Mouse (Mus musculus): ENCODE data around the gene Usp29.
"Not testable (repeated sequence)": the region's sequence is repeated elsewhere in the genome, so short reads cannot be mapped to it uniquely, and the experiment has no call there.

Usp29 gene

GRCm38 (mm10) chr7:6937040-6937439, 206.7 kb downstream of the Usp29 start:
- no peaks in the 10 kb centered on the region for H3K27me3 ChIP-seq (ENCODE audit: control insufficient read depth, insufficient read depth, low read length, poor library complexity, severe bottlenecking)

GRCm38 (mm10) chr7:6940761-6941231, 210.4 kb downstream of the Usp29 start:
- DNase-seq (ENCODE audit: low read depth, low spot score), result peak; percentile 45
- Histone ChIP-seq H3K27me3 (ENCODE audit: control insufficient read depth, insufficient read depth, low read length, poor library complexity, severe bottlenecking) (no peaks in the 10 kb centered on the region), H3K36me3 (ENCODE audit: control insufficient read depth, insufficient read depth, low read length, poor library complexity, severe bottlenecking) (no peaks in the 10 kb centered on the region)

More at GRCm38 (mm10) chr7:6937040-6937439, 206.7 kb downstream of the Usp29 start:
- H3K36me3 ChIP-seq (ENCODE audit: control insufficient read depth, insufficient read depth, low read length, poor library complexity, severe bottlenecking), result no peaks in the 10 kb centered on the region
- DNase-seq (ENCODE audit: low read depth, low spot score), result peak; percentile 71

GRCm38 (mm10) chr7:6948061-6948460, 217.7 kb downstream of the Usp29 start:
- H3K27me3 ChIP-seq (ENCODE audit: control insufficient read depth, insufficient read depth, low read length, poor library complexity, severe bottlenecking); DNase-seq (ENCODE audit: low read depth, low spot score): not testable (repeated sequence)

GRCm38 (mm10) chr7:6956576-6956975, 226.2 kb downstream of the Usp29 start:
- no peaks in the 10 kb centered on the region for H3K27me3 ChIP-seq (ENCODE audit: control insufficient read depth, insufficient read depth, low read length, poor library complexity, severe bottlenecking)
- no peak for DNase-seq (ENCODE audit: low read depth, low spot score)
- H3K36me3 ChIP-seq (ENCODE audit: control insufficient read depth, insufficient read depth, low read length, poor library complexity, severe bottlenecking), result no peaks in the 10 kb centered on the region

More at GRCm38 (mm10) chr7:6948061-6948460, 217.7 kb downstream of the Usp29 start:
- H3K36me3 ChIP-seq (ENCODE audit: control insufficient read depth, insufficient read depth, low read length, poor library complexity, severe bottlenecking), result not testable (repeated sequence)

GRCm38 (mm10) chr7:6958574-6958973, 228.2 kb downstream of the Usp29 start:
- no peaks in the 10 kb centered on the region for H3K27me3 ChIP-seq (ENCODE audit: control insufficient read depth, insufficient read depth, low read length, poor library complexity, severe bottlenecking)
- no peaks in the 10 kb centered on the region for H3K36me3 ChIP-seq (ENCODE audit: control insufficient read depth, insufficient read depth, low read length, poor library complexity, severe bottlenecking)
- no peak for DNase-seq (ENCODE audit: low read depth, low spot score)

GRCm38 (mm10) chr7:6973566-6973965, 243.2 kb downstream of the Usp29 start:
- no peaks in the 10 kb centered on the region for H3K36me3 ChIP-seq (ENCODE audit: control insufficient read depth, insufficient read depth, low read length, poor library complexity, severe bottlenecking)
- no peak for DNase-seq (ENCODE audit: low read depth, low spot score)
- no peaks in the 10 kb centered on the region for H3K27me3 ChIP-seq (ENCODE audit: control insufficient read depth, insufficient read depth, low read length, poor library complexity, severe bottlenecking)

GRCm38 (mm10) chr7:6976890-6977289, 246.5 kb downstream of the Usp29 start:
- no peak for DNase-seq (ENCODE audit: low read depth, low spot score)
- H3K36me3 ChIP-seq (ENCODE audit: control insufficient read depth, insufficient read depth, low read length, poor library complexity, severe bottlenecking), result no peaks in the 10 kb centered on the region
- no peaks in the 10 kb centered on the region; the same call in 1 of the 2 replicates for H3K27me3 ChIP-seq (ENCODE audit: control insufficient read depth, insufficient read depth, low read length, poor library complexity, severe bottlenecking)

- not testable (repeated sequence) for H3K36me3 ChIP-seq (ENCODE audit: control insufficient read depth, insufficient read depth, low read length, poor library complexity, severe bottlenecking); H3K27me3 ChIP-seq (ENCODE audit: control insufficient read depth, insufficient read depth, low read length, poor library complexity, severe bottlenecking); DNase-seq (ENCODE audit: low read depth, low spot score)
Measured at GRCm38 (mm10) chr7:6995251-6995650, 264.9 kb downstream of the Usp29 start, which contains the start of gene Aurkc. Gene Aurkc (plus strand): TSS chr7:6995300.

GRCm38 (mm10) chr7:6998914-6999313, 268.5 kb downstream of the Usp29 start:
- not testable (repeated sequence) for H3K36me3 ChIP-seq (ENCODE audit: control insufficient read depth, insufficient read depth, low read length, poor library complexity, severe bottlenecking); DNase-seq (ENCODE audit: low read depth, low spot score); H3K27me3 ChIP-seq (ENCODE audit: control insufficient read depth, insufficient read depth, low read length, poor library complexity, severe bottlenecking)

GRCm38 (mm10) chr7:7005441-7005840, 275.1 kb downstream of the Usp29 start:
- H3K36me3 ChIP-seq (ENCODE audit: control insufficient read depth, insufficient read depth, low read length, poor library complexity, severe bottlenecking); DNase-seq (ENCODE audit: low read depth, low spot score); H3K27me3 ChIP-seq (ENCODE audit: control insufficient read depth, insufficient read depth, low read length, poor library complexity, severe bottlenecking): not testable (repeated sequence)

All from splenic B cell, adult 2 months (primary cell).